Mouse (Mus musculus) MEL (cell line): ENCODE results near the gene Smg8. TPM values are rescaled to one million over a fixed set of nuclear protein-coding genes. Genes with fewer than 3 reads are reported as not detected.
A peak's percentile ranks its signal among the peaks of the same experiment; 100 is the strongest.

Source experiments
- DNase-seq: peaks from one replicate; pipeline ENCODE4 v3.0.0; 2011; ENCODE audit warnings: low read depth, low spot score
- H3K27ac ChIP-seq: 2 replicates; pipeline ENCODE4 v1.5.1; 2012; ENCODE audit warnings: low read depth, mild to moderate bottlenecking, control low read depth, low read length, moderate library complexity; ENCODE audit not compliant: control insufficient read depth
- H3K27me3 ChIP-seq, 2 experiments: fragments of 150-350 bp in 1 of 2; sonication (generic) in 1 of 2; 2 replicates each; pipeline ENCODE4 v1.6.1; 2012; ENCODE audit warnings: low read length in 2 of 2, mild to moderate bottlenecking in 2 of 2, improper control_type of control experiment in 1 of 2, moderate library complexity in 1 of 2; ENCODE audit not compliant: insufficient read depth in 2 of 2, control insufficient read depth in 1 of 2
- H3K36me3 ChIP-seq, 2 experiments: 2 replicates each; pipeline ENCODE4 v1.6.1; 2012 to 2014; ENCODE audit warnings: low read length in 2 of 2, improper control_type of control experiment in 1 of 2, inconsistent platforms in 1 of 2, mild to moderate bottlenecking in 1 of 2; ENCODE audit not compliant: insufficient read depth in 2 of 2, control insufficient read depth in 1 of 2
- H3K4me1 ChIP-seq, 2 experiments: fragments of 150-350 bp in 1 of 2; sonication (generic) in 1 of 2; 2 replicates each; pipeline ENCODE4 v1.6.1; 2012; ENCODE audit warnings: low read length in 2 of 2, improper control_type of control experiment in 1 of 2, mild to moderate bottlenecking in 1 of 2; ENCODE audit not compliant: insufficient read depth in 2 of 2, control insufficient read depth in 1 of 2
- H3K4me3 ChIP-seq, 2 experiments: fragments of 150-350 bp in 1 of 2; sonication (generic) in 1 of 2; 2 replicates each; pipeline ENCODE4 v1.5.1; 2012; ENCODE audit warnings: low read depth in 2 of 2, low read length in 2 of 2, mild to moderate bottlenecking in 2 of 2, moderate library complexity in 2 of 2, control low read depth in 1 of 2, improper control_type of control experiment in 1 of 2; ENCODE audit not compliant: control insufficient read depth in 1 of 2, insufficient read depth in 1 of 2
- H3K79me2 ChIP-seq: 2 replicates; pipeline ENCODE4 v1.6.1; 2012; ENCODE audit warnings: mild to moderate bottlenecking, low read length, moderate library complexity; ENCODE audit not compliant: control insufficient read depth, poor library complexity, insufficient read depth
- H3K9ac ChIP-seq: 2 replicates; pipeline ENCODE4 v1.6.1; 2012; ENCODE audit warnings: low read depth, mild to moderate bottlenecking, control low read depth, low read length, moderate library complexity; ENCODE audit not compliant: control insufficient read depth, poor library complexity, severe bottlenecking
- H3K9me3 ChIP-seq: fragments of 150-350 bp; sonication (generic); replicated peaks from 2 replicates; pipeline ENCODE4 v1.6.1; 2012; ENCODE audit warnings: mild to moderate bottlenecking, low read length, improper control_type of control experiment, moderate library complexity; ENCODE audit not compliant: insufficient read depth
- BHLHE40 ChIP-seq: IDR thresholded peaks from 2 replicates; pipeline ENCODE4 v1.6.1; 2012; ENCODE audit warnings: low read depth, mild to moderate bottlenecking, inconsistent platforms, low read length, improper control_type of control experiment, borderline replicate concordance
- CHD2 ChIP-seq: IDR thresholded peaks from 2 replicates; pipeline ENCODE4 v1.6.1; 2011; ENCODE audit warnings: low read length, improper control_type of control experiment
- E2F4 ChIP-seq: IDR thresholded peaks from 2 replicates; pipeline ENCODE4 v1.6.1; 2011; ENCODE audit warnings: low read depth, low read length, improper control_type of control experiment, borderline replicate concordance
- ELF1 ChIP-seq: IDR thresholded peaks from 2 replicates; pipeline ENCODE4 v1.6.1; 2014; ENCODE audit warnings: low read depth, mild to moderate bottlenecking, inconsistent platforms, low read length, improper control_type of control experiment, moderate library complexity
- ETS1 ChIP-seq: IDR thresholded peaks from 2 replicates; pipeline ENCODE4 v1.6.1; 2012; ENCODE audit warnings: low read depth, mild to moderate bottlenecking, inconsistent platforms, low read length, improper control_type of control experiment, moderate library complexity
- JUND ChIP-seq: IDR thresholded peaks from 2 replicates; pipeline ENCODE4 v1.6.1; 2011; ENCODE audit warnings: low read depth, mild to moderate bottlenecking, improper control_type of control experiment, low read length
- KAT2A ChIP-seq: conservative IDR thresholded peaks from 2 replicates; pipeline ENCODE4 v1.6.1; 2012; ENCODE audit warnings: low read depth, low read length, improper control_type of control experiment, inconsistent platforms
- MAZ ChIP-seq: IDR thresholded peaks from 2 replicates; pipeline ENCODE4 v1.6.1; 2012; ENCODE audit warnings: low read depth, mild to moderate bottlenecking, inconsistent platforms, low read length, improper control_type of control experiment
- MEF2A ChIP-seq: IDR thresholded peaks from 2 replicates; pipeline ENCODE4 v1.6.1; 2014; ENCODE audit warnings: low read depth, mild to moderate bottlenecking, inconsistent platforms, low read length, improper control_type of control experiment; ENCODE audit not compliant: poor library complexity, insufficient replicate concordance, severe bottlenecking; ENCODE audit errors: extremely low read depth
- MXI1 ChIP-seq: IDR thresholded peaks from 2 replicates; pipeline ENCODE4 v1.6.1; 2011; ENCODE audit warnings: mild to moderate bottlenecking, low read depth, low read length, improper control_type of control experiment
- MYB ChIP-seq: IDR thresholded peaks from 2 replicates; pipeline ENCODE4 v1.6.1; 2011; ENCODE audit warnings: mild to moderate bottlenecking, low read depth, low read length, improper control_type of control experiment
- MYC ChIP-seq: IDR thresholded peaks from 2 replicates; pipeline ENCODE4 v1.6.1; 2011; ENCODE audit warnings: low read depth, mild to moderate bottlenecking, low read length, improper control_type of control experiment, moderate library complexity
- NELFE ChIP-seq: IDR thresholded peaks from 2 replicates; pipeline ENCODE4 v1.6.1; 2011; ENCODE audit warnings: low read depth, low read length, improper control_type of control experiment
- POLR2AphosphoS2 ChIP-seq: IDR thresholded peaks from 2 replicates; pipeline ENCODE4 v1.6.1; 2011; ENCODE audit warnings: low read length, improper control_type of control experiment
- RCOR1 ChIP-seq: IDR thresholded peaks from 2 replicates; pipeline ENCODE4 v1.6.1; 2012; ENCODE audit warnings: low read depth, mild to moderate bottlenecking, inconsistent platforms, low read length, improper control_type of control experiment
- SIN3A ChIP-seq: IDR thresholded peaks from 2 replicates; pipeline ENCODE4 v1.6.1; 2012; ENCODE audit warnings: low read length, improper control_type of control experiment, inconsistent platforms
- TAL1 ChIP-seq: IDR thresholded peaks from 2 replicates; pipeline ENCODE4 v1.6.1; 2012; ENCODE audit warnings: mild to moderate bottlenecking, inconsistent platforms, low read length, moderate library complexity, mixed read lengths
- TBP ChIP-seq: IDR thresholded peaks from 2 replicates; pipeline ENCODE4 v1.8.0; 2011; ENCODE audit warnings: low read depth, low read length, improper control_type of control experiment
- TCF12 ChIP-seq: IDR thresholded peaks from 2 replicates; pipeline ENCODE4 v1.6.1; 2014; ENCODE audit warnings: low read depth, mild to moderate bottlenecking, inconsistent platforms, low read length, improper control_type of control experiment, moderate library complexity
- UBTF ChIP-seq: IDR thresholded peaks from 2 replicates; pipeline ENCODE4 v1.6.1; 2012; ENCODE audit warnings: low read depth, mild to moderate bottlenecking, inconsistent platforms, low read length, improper control_type of control experiment, moderate library complexity, borderline replicate concordance; ENCODE audit not compliant: insufficient read depth
- USF1 ChIP-seq: IDR thresholded peaks from 2 replicates; pipeline ENCODE4 v1.6.1; 2014; ENCODE audit warnings: low read depth, mild to moderate bottlenecking, inconsistent platforms, low read length, improper control_type of control experiment, moderate library complexity
- USF2 ChIP-seq, 2 experiments: IDR thresholded peaks; 2 replicates each; pipeline ENCODE4 v1.6.1; 2011 to 2012; ENCODE audit warnings: improper control_type of control experiment in 2 of 2, low read length in 2 of 2, borderline replicate concordance in 1 of 2, inconsistent platforms in 1 of 2, low read depth in 1 of 2, mild to moderate bottlenecking in 1 of 2; ENCODE audit not compliant: insufficient read depth in 1 of 2
- ZC3H11A ChIP-seq: IDR thresholded peaks from 2 replicates; pipeline ENCODE4 v1.6.1; 2012; ENCODE audit warnings: low read depth, mild to moderate bottlenecking, inconsistent platforms, low read length, improper control_type of control experiment
- ZMIZ1 ChIP-seq: IDR thresholded peaks from 2 replicates; pipeline ENCODE4 v1.6.1; 2012; ENCODE audit warnings: low read depth, mild to moderate bottlenecking, inconsistent platforms, low read length, improper control_type of control experiment, moderate library complexity
- ZNF384 ChIP-seq: IDR thresholded peaks from 2 replicates; pipeline ENCODE4 v1.6.1; 2012; ENCODE audit warnings: low read depth, mild to moderate bottlenecking, inconsistent platforms, low read length, improper control_type of control experiment
- polyA plus RNA-seq, 2 experiments: library from polyadenylated mRNA; stranded (reverse) in 1 of 2; unstranded in 1 of 2; fragments of >175 nt in 1 of 2; fragments of >200 nt in 1 of 2; gene quantifications; 2 replicates each; pipeline versions ENCODE4 v1.2.1 to v1.2.4; 2012; ENCODE audit warnings: low replicate concordance in 2 of 2, low read depth in 1 of 2; ENCODE audit not compliant: insufficient read length in 2 of 2, insufficient read depth in 1 of 2, missing spikeins in 1 of 2
- total RNA-seq: library from RNA; depleted of rRNA; stranded (reverse); fragments of 300-350 nt; gene quantifications from 2 replicates; pipeline ENCODE4 v1.2.3, GENCODE M21; 2012

Gene Smg8
- total and polyA plus RNA-seq, 3 experiments, result 28.1 to 120 (median 33.9) TPM

DNA sequence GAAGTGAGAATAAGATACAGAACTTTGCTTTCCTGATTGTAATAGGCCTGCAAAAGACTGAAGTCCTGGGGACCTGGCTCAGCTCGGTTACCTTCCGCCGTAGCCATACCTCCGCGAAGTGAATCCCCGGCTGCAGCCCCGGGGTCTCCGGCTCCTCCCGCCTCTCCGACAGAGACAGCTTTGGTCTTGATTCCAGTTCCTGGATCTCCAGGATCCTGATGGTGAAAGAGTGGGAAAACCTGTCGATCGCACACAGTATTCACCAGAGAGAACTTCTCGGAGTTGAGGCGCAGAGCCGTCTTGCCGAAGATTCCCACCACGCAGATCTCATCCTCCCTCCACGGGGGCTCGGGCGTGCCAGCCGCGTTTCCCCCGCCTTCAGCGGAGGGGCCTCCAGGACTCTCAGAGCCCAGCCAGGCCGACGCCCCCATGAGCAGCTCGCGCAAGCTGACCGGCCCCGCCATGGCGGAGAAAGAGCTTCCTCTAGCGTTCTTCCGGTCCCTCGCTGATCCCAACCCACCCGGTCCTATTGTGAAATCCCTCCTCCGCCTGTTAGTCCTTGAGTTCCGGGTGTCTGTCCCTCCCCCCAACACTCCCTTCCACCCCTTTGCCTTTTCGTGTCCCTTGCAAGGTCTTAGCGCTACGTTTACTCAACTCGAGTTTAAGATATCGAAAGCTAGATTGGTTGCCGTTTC lies at the start of gene Smg8 (continued):
- TF ChIP-seq CHD2 (peak; percentile 78), MYB (no peak; the same call in 1 of the 2 replicates), ZC3H11A (no peak), USF1 (no peak)

DNA sequence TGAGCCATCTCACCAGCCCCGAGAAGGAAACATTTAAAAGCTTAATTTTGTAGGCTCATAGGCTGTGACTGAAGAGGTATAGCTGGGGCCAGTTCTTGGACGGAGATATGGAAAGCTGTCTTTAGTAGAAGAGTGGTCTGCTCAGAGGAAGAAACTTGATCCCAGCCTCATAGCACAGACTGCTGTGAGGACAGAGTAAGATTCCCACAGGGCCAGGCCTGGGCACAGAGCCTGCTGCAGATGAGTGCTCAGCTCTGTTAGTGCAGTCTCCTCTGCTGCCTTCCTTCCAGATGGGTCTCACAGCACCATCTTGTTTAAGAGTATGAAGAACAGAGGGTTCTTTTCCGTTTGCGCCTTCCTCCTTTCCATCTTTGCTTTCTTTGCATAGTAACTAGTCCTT lies 49.7 kb upstream of the Smg8 start:
- TF ChIP-seq ETS1, result no peak
- TF ChIP-seq MAZ, result no peak
- no peak for TF ChIP-seq RCOR1
- TF ChIP-seq MYC, result no peak
- TF ChIP-seq SIN3A, result no peak
- no peak for TF ChIP-seq TCF12
- no peak for TF ChIP-seq USF2 (IDR thresholded peaks at IDR 0.05; ENCODE audit: borderline replicate concordance in 1 of 2, insufficient read depth in 1 of 2, low read depth in 1 of 2, low read length in 2 of 2)
- TF ChIP-seq TBP, result no peak
- no peak for TF ChIP-seq KAT2A
- no peaks in the 10 kb centered on the region for H3K79me2 ChIP-seq
- H3K27ac ChIP-seq, result no peak overlapping the region
- peaks cover 20 to 21% of the 10 kb centered on the region in 2 experiments for H3K36me3 ChIP-seq
- H3K9ac ChIP-seq, result no peak overlapping the region
- peaks cover 4 to 20% of the 10 kb centered on the region in 2 experiments; a peak in 3 of 4 replicates for H3K4me1 ChIP-seq
- no peaks in the 10 kb centered on the region for H3K27me3 ChIP-seq
- H3K4me3 ChIP-seq, result no peak overlapping the region
- no peaks in the 10 kb centered on the region for H3K9me3 ChIP-seq
- no peak for DNase-seq

DNA sequence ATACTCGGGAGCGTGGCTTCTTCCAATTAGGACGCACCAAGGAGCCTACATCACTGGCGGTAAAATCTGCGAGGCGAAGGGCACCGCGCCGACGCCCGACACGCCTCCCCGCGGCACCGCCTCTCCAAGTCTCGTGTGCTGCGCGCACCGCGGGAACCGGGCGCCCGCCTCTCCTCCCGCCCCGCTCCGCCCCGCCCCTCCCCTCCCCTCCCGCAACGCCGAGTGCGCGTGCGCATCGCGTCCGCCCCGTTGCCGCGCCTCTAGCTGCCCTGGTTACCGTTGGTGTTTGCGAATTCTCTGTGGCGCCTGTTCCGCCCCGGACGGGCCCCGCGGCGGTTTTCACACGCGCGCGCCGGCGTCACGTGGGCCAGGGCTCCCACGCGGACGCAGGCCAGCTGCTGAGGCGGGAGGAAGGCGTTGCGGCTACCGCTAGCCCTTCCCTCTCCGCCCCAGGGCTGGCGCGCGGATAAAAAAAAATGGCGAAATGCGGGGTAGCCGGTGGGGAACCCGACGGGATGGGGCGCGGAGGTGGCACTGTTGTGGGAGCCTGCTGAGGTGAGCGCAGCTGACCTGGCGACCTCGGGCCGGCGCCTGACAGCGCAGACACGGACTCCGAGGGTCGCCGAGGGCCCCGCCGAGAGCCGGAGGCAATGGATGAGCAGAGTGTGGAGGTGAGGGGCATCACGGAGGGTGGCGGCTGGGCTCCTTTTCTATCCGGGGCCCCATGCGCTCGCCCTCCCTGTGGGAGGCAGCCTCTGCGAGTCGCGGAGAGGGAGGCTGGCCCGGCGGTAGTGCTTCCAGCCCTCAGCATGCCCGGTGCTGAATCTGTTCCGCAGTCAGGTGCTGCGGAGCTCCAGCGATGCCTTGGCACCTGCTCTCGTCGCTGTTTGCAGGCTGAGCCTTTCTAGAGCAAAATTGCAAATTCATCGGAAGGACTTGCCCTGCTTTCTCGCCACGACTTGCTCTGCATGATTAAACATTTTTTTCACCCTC lies 40.5 kb upstream of the Smg8 start, which contains the start of gene Trim37:
TSS of gene Trim37 (plus strand) at position 254 of the 993 bp plus-strand sequence.
- Histone ChIP-seq H3K36me3 (peaks cover 14 to 19% of the 10 kb centered on the region in 2 experiments), H3K79me2 (peaks cover 20% of the 10 kb centered on the region), H3K4me1 (peaks cover 4 to 8% of the 10 kb centered on the region in 2 experiments)
- TF ChIP-seq JUND (no peak), ZC3H11A (no peak), BHLHE40 (peak; percentile 48; the same call in 1 of the 2 replicates), ELF1 (peak; percentile 56), E2F4 (0 out of 2 replicates have a peak, but pooled peaks have one; percentile 45), MXI1 (peak; percentile 95), TBP (peak; percentile 68), USF1 (peak; percentile 94), ZNF384 (peak; percentile 61), NELFE (peak; percentile 82), ZMIZ1 (no peak; the same call in 1 of the 2 replicates), POLR2AphosphoS2 (0 out of 2 replicates have a peak, but pooled peaks have one; percentile 67), RCOR1 (no peak), UBTF (no peak), TAL1 (no peak), MEF2A (0 out of 2 replicates have a peak, but pooled peaks have one; percentile 29)

More for the DNA sequence above, 40.5 kb upstream of the Smg8 start, which contains the start of gene Trim37:
- peak within 1 kb of the TSS; percentile 72 to 77 for H3K4me3 ChIP-seq
- DNase-seq, result peak; percentile 97
- H3K9me3 ChIP-seq, result no peaks in the 10 kb centered on the region
- peak within 1 kb of the TSS; percentile 76 for H3K27ac ChIP-seq
- no peaks in the 10 kb centered on the region for H3K27me3 ChIP-seq
- peak within 1 kb of the TSS; percentile 84 for H3K9ac ChIP-seq
